Mouse (Mus musculus) neural tube, embryonic 13.5 days (tissue): ENCODE measurements around the gene Slc22a7. TPM values are rescaled to one million over a fixed set of nuclear protein-coding genes. Genes with fewer than 3 reads are reported as not detected.
A peak's percentile ranks its signal among the peaks of the same experiment; 100 is the strongest.

ENCODE experiments used
- ATAC-seq: fragments of 200-750 bp; cut with Nextera tagmentation; 2 replicates; pipeline ENCODE4 v1.8.0; 2017; ENCODE audit warnings: low read depth, mild to moderate bottlenecking, moderate TSS enrichment, moderate library complexity
- H3K27ac ChIP-seq: fragments of 300-500 bp; sonication (generic); replicated peaks from 2 replicates; pipeline ENCODE4 v1.5.1; 2015; ENCODE audit warnings: moderate library complexity, mild to moderate bottlenecking, inconsistent platforms
- H3K27me3 ChIP-seq: fragments of 300-500 bp; sonication (generic); 2 replicates; pipeline ENCODE4 v1.6.1; 2015; ENCODE audit warnings: mild to moderate bottlenecking, inconsistent platforms
- H3K36me3 ChIP-seq: fragments of 300-500 bp; sonication (generic); 2 replicates; pipeline ENCODE4 v1.6.1; 2015; ENCODE audit warnings: mild to moderate bottlenecking, inconsistent platforms
- H3K4me1 ChIP-seq: fragments of 300-500 bp; sonication (generic); replicated peaks from 2 replicates; pipeline ENCODE4 v1.6.1; 2015; ENCODE audit warnings: inconsistent platforms
- H3K4me2 ChIP-seq: fragments of 300-500 bp; sonication (generic); 2 replicates; pipeline ENCODE4 v1.6.1; 2015; ENCODE audit warnings: inconsistent platforms, mild to moderate bottlenecking, moderate library complexity
- H3K4me3 ChIP-seq: fragments of 300-500 bp; sonication (generic); 2 replicates; pipeline ENCODE4 v1.5.1; 2015; ENCODE audit warnings: mild to moderate bottlenecking, inconsistent platforms
- H3K9ac ChIP-seq: fragments of 300-500 bp; sonication (generic); 2 replicates; pipeline ENCODE4 v1.6.1; 2015; ENCODE audit warnings: moderate library complexity, mild to moderate bottlenecking, inconsistent platforms
- H3K9me3 ChIP-seq: fragments of 300-500 bp; sonication (generic); 2 replicates; pipeline ENCODE4 v1.6.1; 2016; ENCODE audit warnings: inconsistent platforms
- WGBS: fragments of 180-500 bp; shearing (Covaris S2); methylation state at CpG from one replicate; pipeline ENCODE4 v1.1.7; 2015; 5-methylcytosine and 5-hydroxymethylcytosine counted together
- polyA plus RNA-seq: library from polyadenylated mRNA; unstranded; fragments of >200 nt; fragmentation: Nextera tagmentation; extraction: Ambion mirVana; gene quantifications from 2 replicates; pipeline ENCODE4 v1.2.1, GENCODE M21; 2015

Slc22a7 gene
- not detected in 2 replicates for polyA plus RNA-seq

- Histone ChIP-seq H3K9me3 (no peaks in the 10 kb centered on the region), H3K4me1 (peaks cover 20% of the 10 kb centered on the region), H3K9ac (no peak within 1 kb of the TSS; the same call in 1 of the 2 replicates), H3K36me3 (no peaks in the 10 kb centered on the region), H3K27me3 (peaks cover 25% of the 10 kb centered on the region), H3K27ac (no peak within 1 kb of the TSS), H3K4me2 (no peak within 1 kb of the TSS), H3K4me3 (no peak within 1 kb of the TSS)
- 79% methylated on average over 4 of the region's 4 CpGs for WGBS
- no peak for ATAC-seq
These were observed at the start of gene Slc22a7 for GRCm38 (mm10) chr17:46438298-46438873. Gene Slc22a7, minus strand, starts transcription at chr17:46438457.

GRCm38 (mm10) chr17:46487431-46487830 lies 49.2 kb upstream of the Slc22a7 start, which contains the start of gene Ttbk1:
Gene Ttbk1, minus strand, starts transcription at chr17:46487675.
- Histone ChIP-seq H3K4me1 (peaks cover 48% of the 10 kb centered on the region), H3K27me3 (peaks cover 32% of the 10 kb centered on the region), H3K4me2 (peak within 1 kb of the TSS; percentile 75), H3K36me3 (no peaks in the 10 kb centered on the region), H3K9me3 (no peaks in the 10 kb centered on the region), H3K27ac (peak within 1 kb of the TSS; percentile 79), H3K4me3 (peak within 1 kb of the TSS; percentile 78), H3K9ac (peak within 1 kb of the TSS; percentile 97)
- peak; percentile 71 for ATAC-seq
- WGBS = 0% methylated on average over 18 of the region's 49 CpGs

GRCm38 (mm10) chr17:46486995-46487394 lies 48.7 kb upstream of the Slc22a7 start:
- Histone ChIP-seq H3K36me3 (peaks cover 2% of the 10 kb centered on the region), H3K9ac (peak overlapping the region; percentile 97)

GRCm38 (mm10) chr17:46484461-46484875 lies 46.2 kb upstream of the Slc22a7 start:
- H3K27ac ChIP-seq = no peak overlapping the region; the same call in 1 of the 2 replicates
- ATAC-seq = 0 out of 2 replicates have a peak, but pooled peaks have one; percentile 3
- H3K4me1 ChIP-seq = peaks cover 48% of the 10 kb centered on the region

More at GRCm38 (mm10) chr17:46486995-46487394, 48.7 kb upstream of the Slc22a7 start:
- peak; percentile 51 for ATAC-seq
- 2% methylated on average over 22 of the region's 22 CpGs for WGBS
- peaks cover 32% of the 10 kb centered on the region for H3K27me3 ChIP-seq
- H3K4me2 ChIP-seq = peak overlapping the region; percentile 75
- no peaks in the 10 kb centered on the region for H3K9me3 ChIP-seq
- H3K4me1 ChIP-seq = peaks cover 48% of the 10 kb centered on the region
- peak overlapping the region; percentile 79 for H3K27ac ChIP-seq
- peak overlapping the region; percentile 78 for H3K4me3 ChIP-seq

GRCm38 (mm10) chr17:46484021-46484431 lies 45.8 kb upstream of the Slc22a7 start:
- H3K4me1 ChIP-seq = peaks cover 48% of the 10 kb centered on the region
- peak overlapping the region; percentile 73 for H3K9ac ChIP-seq
- peaks cover 31% of the 10 kb centered on the region for H3K36me3 ChIP-seq
- peak overlapping the region; percentile 40 for H3K4me3 ChIP-seq
- H3K9me3 ChIP-seq = no peaks in the 10 kb centered on the region
- peaks cover 24% of the 10 kb centered on the region for H3K27me3 ChIP-seq
- WGBS = 1% methylated on average over 13 of the region's 13 CpGs
- peak overlapping the region; percentile 77 for H3K4me2 ChIP-seq
- ATAC-seq = 0 out of 2 replicates have a peak, but pooled peaks have one; percentile 2
- peak overlapping the region; percentile 65 for H3K27ac ChIP-seq

More at GRCm38 (mm10) chr17:46484461-46484875, 46.2 kb upstream of the Slc22a7 start:
- peaks cover 26% of the 10 kb centered on the region for H3K36me3 ChIP-seq
- H3K27me3 ChIP-seq = peaks cover 26% of the 10 kb centered on the region
- H3K9me3 ChIP-seq = no peaks in the 10 kb centered on the region
- 8% methylated on average over 6 of the region's 6 CpGs for WGBS
- peak overlapping the region; percentile 77 for H3K4me2 ChIP-seq
- H3K9ac ChIP-seq = peak overlapping the region; percentile 73
- peak overlapping the region; percentile 40 for H3K4me3 ChIP-seq

GRCm38 (mm10) chr17:46483561-46484001 lies 45.3 kb upstream of the Slc22a7 start:
- Histone ChIP-seq H3K4me3 (peak overlapping the region; percentile 40), H3K36me3 (peaks cover 35% of the 10 kb centered on the region), H3K27ac (peak overlapping the region; percentile 65), H3K4me2 (peak overlapping the region; percentile 77), H3K27me3 (peaks cover 19% of the 10 kb centered on the region), H3K9me3 (no peaks in the 10 kb centered on the region), H3K4me1 (peaks cover 48% of the 10 kb centered on the region), H3K9ac (peak overlapping the region; percentile 73)
- ATAC-seq = peak; percentile 28; the same call in 1 of the 2 replicates
- 2% methylated on average over 16 of the region's 16 CpGs for WGBS

- no peak overlapping the region for H3K27ac ChIP-seq
- no peak overlapping the region for H3K4me3 ChIP-seq
- no peak overlapping the region for H3K9ac ChIP-seq
- no peaks in the 10 kb centered on the region for H3K4me1 ChIP-seq
- no peak overlapping the region for H3K4me2 ChIP-seq
- no peaks in the 10 kb centered on the region for H3K27me3 ChIP-seq
- H3K9me3 ChIP-seq = no peaks in the 10 kb centered on the region
- H3K36me3 ChIP-seq = peaks cover 94% of the 10 kb centered on the region
- no peak for ATAC-seq
- 81% methylated on average over 15 of the region's 15 CpGs for WGBS
These were observed 39.0 kb upstream of the Slc22a7 start for GRCm38 (mm10) chr17:46477286-46477685.

- no peak overlapping the region for H3K27ac ChIP-seq
- no peaks in the 10 kb centered on the region for H3K4me1 ChIP-seq
- 81% methylated on average over 8 of the region's 8 CpGs for WGBS
- H3K4me2 ChIP-seq = no peak overlapping the region
- no peaks in the 10 kb centered on the region for H3K27me3 ChIP-seq
- H3K9ac ChIP-seq = no peak overlapping the region
- H3K36me3 ChIP-seq = peaks cover 95% of the 10 kb centered on the region
- H3K4me3 ChIP-seq = no peak overlapping the region
- no peak for ATAC-seq
- no peaks in the 10 kb centered on the region for H3K9me3 ChIP-seq
These were observed 38.3 kb upstream of the Slc22a7 start for GRCm38 (mm10) chr17:46476601-46477000.

GRCm38 (mm10) chr17:46467830-46468229 lies 29.6 kb upstream of the Slc22a7 start:
- no peak for ATAC-seq
- 69% methylated on average over 9 of the region's 9 CpGs for WGBS
- no peak overlapping the region for H3K27ac ChIP-seq

GRCm38 (mm10) chr17:46462226-46462625 lies 24.0 kb upstream of the Slc22a7 start:
- ATAC-seq = no peak
- no peak overlapping the region for H3K4me3 ChIP-seq
- peaks cover 41% of the 10 kb centered on the region for H3K27me3 ChIP-seq
- H3K4me1 ChIP-seq = peaks cover 8% of the 10 kb centered on the region
- H3K9me3 ChIP-seq = no peaks in the 10 kb centered on the region
- peaks cover 69% of the 10 kb centered on the region for H3K36me3 ChIP-seq
- no peak overlapping the region for H3K9ac ChIP-seq
- H3K27ac ChIP-seq = no peak overlapping the region
- no peak overlapping the region for H3K4me2 ChIP-seq
- 87% methylated on average over 5 of the region's 5 CpGs for WGBS

More at GRCm38 (mm10) chr17:46467830-46468229, 29.6 kb upstream of the Slc22a7 start:
- Histone ChIP-seq H3K4me1 (no peaks in the 10 kb centered on the region; the same call in 1 of the 2 replicates), H3K9me3 (no peaks in the 10 kb centered on the region), H3K36me3 (peaks cover 89% of the 10 kb centered on the region), H3K27me3 (no peaks in the 10 kb centered on the region; the same call in 1 of the 2 replicates), H3K4me3 (no peak overlapping the region), H3K4me2 (no peak overlapping the region), H3K9ac (no peak overlapping the region)

- Histone ChIP-seq H3K27ac (no peak overlapping the region), H3K9me3 (no peaks in the 10 kb centered on the region), H3K4me3 (peak overlapping the region; percentile 20; the same call in 1 of the 2 replicates), H3K9ac (peak overlapping the region; percentile 48; the same call in 1 of the 2 replicates), H3K4me2 (peak overlapping the region; percentile 44), H3K4me1 (peaks cover 8% of the 10 kb centered on the region), H3K27me3 (peaks cover 48% of the 10 kb centered on the region), H3K36me3 (peaks cover 60% of the 10 kb centered on the region)
- ATAC-seq = no peak
- 17% methylated on average over 8 of the region's 8 CpGs for WGBS
These were observed 23.1 kb upstream of the Slc22a7 start for GRCm38 (mm10) chr17:46461347-46461746.

GRCm38 (mm10) chr17:46460673-46461072 lies 22.4 kb upstream of the Slc22a7 start:
- peaks cover 54% of the 10 kb centered on the region for H3K27me3 ChIP-seq
- peak overlapping the region; percentile 20 for H3K4me3 ChIP-seq
- peak overlapping the region; percentile 48 for H3K9ac ChIP-seq
- H3K4me1 ChIP-seq = peaks cover 15% of the 10 kb centered on the region
- H3K4me2 ChIP-seq = peak overlapping the region; percentile 44
- no peak overlapping the region for H3K27ac ChIP-seq
- H3K36me3 ChIP-seq = peaks cover 55% of the 10 kb centered on the region
- WGBS = 3% methylated on average over 32 of the region's 32 CpGs
- no peaks in the 10 kb centered on the region for H3K9me3 ChIP-seq
- no peak for ATAC-seq
